8 mouse cellular contexts compared by ENCODE assay signal in the genomic region with DNA sequence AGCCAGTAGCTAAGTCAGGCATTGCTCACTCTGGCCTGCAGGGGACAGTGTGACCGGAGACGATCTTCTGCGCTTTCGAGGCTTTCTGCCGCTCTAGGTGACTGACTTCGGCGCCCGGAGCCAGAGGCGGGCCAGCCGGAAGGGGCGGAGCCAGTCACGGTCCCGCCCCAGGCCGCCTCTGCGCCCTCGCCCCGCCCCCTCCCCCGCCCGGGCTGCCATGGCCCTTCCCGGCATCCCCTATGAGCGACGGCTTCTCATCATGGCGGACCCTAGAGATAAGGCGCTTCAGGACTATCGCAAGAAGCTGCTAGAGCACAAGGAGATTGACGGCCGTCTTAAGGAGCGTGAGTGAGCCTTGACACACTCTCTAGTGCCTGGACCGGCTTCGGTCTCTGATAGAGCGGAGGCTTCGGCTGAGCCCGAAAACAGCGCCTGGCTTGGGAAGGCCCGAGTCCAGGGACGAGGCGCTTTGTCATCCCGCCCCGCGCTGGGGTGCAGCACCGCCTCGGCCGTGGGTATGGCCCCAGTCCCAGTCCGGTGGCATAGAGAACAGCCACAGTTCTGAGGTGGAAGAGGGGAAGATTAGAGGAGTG. TPM values are rescaled to one million over a fixed set of nuclear protein-coding genes. Genes with fewer than 3 reads are reported as not detected.
DNase-seq lines count a peak whose midpoint lies in the region; ATAC-seq and TF ChIP-seq lines count a peak whose summit lies in the region.

Gene Psmc6, plus strand, starts transcription at position 200 of the 593 bp plus-strand sequence.

- H3K27ac ChIP-seq in MEL (ENCODE audit: control insufficient read depth, low read depth, low read length): peak within 1 kb of the TSS; percentile 95
- H3K27ac ChIP-seq in cerebellum, adult 2 months (ENCODE audit: insufficient read depth, low read length): peak within 1 kb of the TSS; percentile 60; the same call in 1 of the 2 replicates
- peak within 1 kb of the TSS; percentile 70 for H3K27ac ChIP-seq in lung, embryonic 16.5 days (ENCODE audit: low read length)

- H3K27me3 ChIP-seq in MEL (ENCODE audit: control insufficient read depth in 1 of 2, insufficient read depth in 2 of 2, low read length in 2 of 2): no peaks in the 10 kb centered on the region
- H3K27me3 ChIP-seq in cerebellum, adult 2 months (ENCODE audit: control insufficient read depth, insufficient read depth, low read length): no peaks in the 10 kb centered on the region
- no peaks in the 10 kb centered on the region for H3K27me3 ChIP-seq in lung, embryonic 16.5 days (ENCODE audit: control insufficient read depth, insufficient read depth, low read depth, low read length)

- no peak for TF ChIP-seq EP300 in MEL (IDR thresholded peaks at IDR 0.05; ENCODE audit: low read depth in 1 of 2, low read length in 2 of 2)

- no peak for TF ChIP-seq RAD21 in MEL (IDR thresholded peaks at IDR 0.05; ENCODE audit: low read depth, low read length)

- H3K9ac ChIP-seq in MEL (ENCODE audit: control insufficient read depth, low read depth, low read length, poor library complexity, severe bottlenecking): peak within 1 kb of the TSS; percentile 97
- peak within 1 kb of the TSS; percentile 95 for H3K9ac ChIP-seq in lung, embryonic 16.5 days (ENCODE audit: low read length)

- no peaks in the 10 kb centered on the region for H3K9me3 ChIP-seq in MEL (replicated peaks; ENCODE audit: insufficient read depth, low read length)
- H3K9me3 ChIP-seq in lung, embryonic 16.5 days (ENCODE audit: control insufficient read depth, low read length): no peaks in the 10 kb centered on the region

- peaks cover 17 to 21% of the 10 kb centered on the region in 2 experiments for H3K4me1 ChIP-seq in MEL (ENCODE audit: control insufficient read depth in 1 of 2, insufficient read depth in 2 of 2, low read length in 2 of 2)
- no peaks in the 10 kb centered on the region for H3K4me1 ChIP-seq in cerebellum, adult 2 months (ENCODE audit: control insufficient read depth, insufficient read depth, low read length)
- H3K4me1 ChIP-seq in lung, embryonic 16.5 days (replicated peaks; ENCODE audit: control insufficient read depth, insufficient read depth, low read length): 0 out of 2 replicates have a peak, but pooled peaks cover 2% of the 10 kb centered on the region

- peaks cover 22% of the 10 kb centered on the region for H3K79me2 ChIP-seq in MEL (ENCODE audit: control insufficient read depth, insufficient read depth, low read length, poor library complexity)

- under 1% methylated on average over 44 of the region's 44 CpGs for WGBS in cerebellum, adult 2 months
- under 1% methylated on average over 44 of the region's 44 CpGs for WGBS in lung, embryonic 16.5 days

- DNase-seq in MEL (ENCODE audit: low read depth, low spot score): peak; percentile 96
- peak; percentile 92 to 94 for DNase-seq in cerebellum, adult 2 months
- peak; percentile 94 for DNase-seq in forelimb bud, embryonic 11.5 days (ENCODE audit: low read depth, low spot score)
- peak; percentile 75 for DNase-seq in layer of hippocampus, adult 9-10 months (ENCODE audit: low spot score)
- DNase-seq in ovary, postnatal 10 days (ENCODE audit: low spot score): peak; percentile 62
- DNase-seq in thymus, postnatal 10 days (ENCODE audit: low spot score in 2 of 2): peak; percentile 85 to 89

- peak; percentile 95 to 98 for ATAC-seq in hematopoietic stem cell, adult 5-6 weeks (replicated peaks in 1 of 2; ENCODE audit: insufficient read depth in 1 of 2, low FRiP score in 2 of 2, low TSS enrichment in 1 of 2, low read depth in 1 of 2, poor library complexity in 2 of 2, severe bottlenecking in 2 of 2)
- ATAC-seq in lung, embryonic 16.5 days (ENCODE audit: low read depth): peak; percentile 99

- TF ChIP-seq POLR2A in MEL (IDR thresholded peaks at IDR 0.05; ENCODE audit: control insufficient read depth in 1 of 2, insufficient read depth in 1 of 2, low read depth in 1 of 2, low read length in 2 of 2, poor library complexity in 1 of 2): peak; percentile 77 to 90
- peak; percentile 82; the same call in 1 of the 2 replicates for TF ChIP-seq POLR2A in cerebellum, adult 2 months (IDR thresholded peaks at IDR 0.05; ENCODE audit: borderline replicate concordance, insufficient read depth, low read length)

- H3K4me3 ChIP-seq in MEL (ENCODE audit: control insufficient read depth in 1 of 2, insufficient read depth in 1 of 2, low read depth in 2 of 2, low read length in 2 of 2): peak within 1 kb of the TSS; percentile 86 to 99
- H3K4me3 ChIP-seq in cerebellum, adult 2 months (replicated peaks; ENCODE audit: insufficient read depth, low read depth, low read length): peak within 1 kb of the TSS; percentile 96
- peak within 1 kb of the TSS; percentile 79 for H3K4me3 ChIP-seq in lung, embryonic 16.5 days (ENCODE audit: low read length)

- TF ChIP-seq CTCF in MEL (IDR thresholded peaks at IDR 0.05 in 2 of 3, conservative IDR thresholded peaks at IDR 0.05 in 1 of 3; ENCODE audit: control insufficient read depth in 1 of 3, insufficient read depth in 1 of 3, low read depth in 2 of 3, low read length in 3 of 3, poor library complexity in 1 of 3, severe bottlenecking in 1 of 3): peak; percentile 86 to 92 (median 86)
- TF ChIP-seq CTCF in cerebellum, adult 2 months (IDR thresholded peaks at IDR 0.05; ENCODE audit: borderline replicate concordance, insufficient read depth, low read depth, low read length): peak; percentile 87

- H3K36me3 ChIP-seq in MEL (ENCODE audit: control insufficient read depth in 1 of 2, insufficient read depth in 2 of 2, low read length in 2 of 2): peaks cover 17 to 41% of the 10 kb centered on the region in 2 experiments
- H3K36me3 ChIP-seq in lung, embryonic 16.5 days (ENCODE audit: control insufficient read depth, insufficient read depth, low read length): peaks cover 15% of the 10 kb centered on the region

- H3K4me2 ChIP-seq in lung, embryonic 16.5 days (ENCODE audit: low read depth, low read length): peak within 1 kb of the TSS; percentile 59

TF ChIP-seq in MEL, 35 proteins besides CTCF, POLR2A, EP300 and RAD21 (continues in another document):
- TF ChIP-seq MAZ (IDR thresholded peaks at IDR 0.05; ENCODE audit: low read depth, low read length) (peak; percentile 83), KAT2A (conservative IDR thresholded peaks at IDR 0.05; ENCODE audit: low read depth, low read length) (no peak), ZNF384 (IDR thresholded peaks at IDR 0.05; ENCODE audit: low read depth, low read length) (no peak), TCF12 (IDR thresholded peaks at IDR 0.05; ENCODE audit: low read depth, low read length) (peak; percentile 56; the same call in 1 of the 2 replicates), MAFK (IDR thresholded peaks at IDR 0.05; ENCODE audit: borderline replicate concordance, low read depth, low read length) (no peak), POLR2AphosphoS2 (IDR thresholded peaks at IDR 0.05; ENCODE audit: low read length) (peak; percentile 65; the same call in 1 of the 2 replicates), CHD2 (IDR thresholded peaks at IDR 0.05; ENCODE audit: low read length) (no peak), ELF1 (IDR thresholded peaks at IDR 0.05; ENCODE audit: low read depth, low read length) (peak; percentile 37; the same call in 1 of the 2 replicates), UBTF (IDR thresholded peaks at IDR 0.05; ENCODE audit: borderline replicate concordance, insufficient read depth, low read depth, low read length) (no peak), USF2 (IDR thresholded peaks at IDR 0.05; ENCODE audit: borderline replicate concordance in 1 of 2, insufficient read depth in 1 of 2, low read depth in 1 of 2, low read length in 2 of 2) (no peak), ETS1 (IDR thresholded peaks at IDR 0.05; ENCODE audit: low read depth, low read length) (peak; percentile 9; the same call in 1 of the 2 replicates), MXI1 (IDR thresholded peaks at IDR 0.05; ENCODE audit: low read depth, low read length) (peak; percentile 84), RCOR1 (IDR thresholded peaks at IDR 0.05; ENCODE audit: low read depth, low read length) (no peak), BHLHE40 (IDR thresholded peaks at IDR 0.05; ENCODE audit: borderline replicate concordance, low read depth, low read length) (no peak), MEF2A (IDR thresholded peaks at IDR 0.05; ENCODE audit: extremely low read depth, insufficient replicate concordance, low read depth, low read length, poor library complexity, severe bottlenecking) (no peak), MAX (IDR thresholded peaks at IDR 0.05; ENCODE audit: low read length) (no peak), ZC3H11A (IDR thresholded peaks at IDR 0.05; ENCODE audit: low read depth, low read length) (no peak), GABPA (IDR thresholded peaks at IDR 0.05; ENCODE audit: low read depth, low read length) (no peak; the same call in 1 of the 2 replicates), GATA1 (IDR thresholded peaks at IDR 0.05; ENCODE audit: low read depth, low read length) (peak; percentile 52; the same call in 1 of the 2 replicates), NRF1 (IDR thresholded peaks at IDR 0.05; ENCODE audit: insufficient read depth, low read depth, low read length, poor library complexity, severe bottlenecking) (no peak), ZMIZ1 (IDR thresholded peaks at IDR 0.05; ENCODE audit: low read depth, low read length) (peak; percentile 57; the same call in 1 of the 2 replicates), SMC3 (IDR thresholded peaks at IDR 0.05; ENCODE audit: low read depth, low read length) (no peak), SIN3A (IDR thresholded peaks at IDR 0.05; ENCODE audit: low read length) (peak; percentile 69), USF1 (IDR thresholded peaks at IDR 0.05; ENCODE audit: low read depth, low read length) (0 out of 2 replicates have a peak, but pooled peaks have one; percentile 36), NELFE (IDR thresholded peaks at IDR 0.05; ENCODE audit: low read depth, low read length) (peak; percentile 85), JUND (IDR thresholded peaks at IDR 0.05; ENCODE audit: low read depth, low read length) (no peak), MYC (IDR thresholded peaks at IDR 0.05; ENCODE audit: low read depth, low read length) (no peak), TAL1 (IDR thresholded peaks at IDR 0.05; ENCODE audit: low read length) (no peak), TBP (IDR thresholded peaks at IDR 0.05; ENCODE audit: low read depth, low read length) (peak; percentile 77), HCFC1 (IDR thresholded peaks at IDR 0.05; ENCODE audit: low read depth, low read length) (peak; percentile 84), E2F4 (IDR thresholded peaks at IDR 0.05; ENCODE audit: borderline replicate concordance, low read depth, low read length) (no peak)

RNA-seq across cellular contexts. Expression of gene Psmc6, which starts in this region (rescaled TPM):
- total RNA-seq in MEL (2012; rRNA removed): 125 and 156 TPM in 2 replicates
- polyA plus RNA-seq in MEL (2012; ENCODE audit: insufficient read depth in 1 of 2, insufficient read length in 2 of 2, low read depth in 1 of 2, low replicate concordance in 2 of 2, missing spikeins in 1 of 2): 100 to 1,000 TPM; 208 to 270 TPM
- 115 and 116 TPM in 2 replicates for polyA plus RNA-seq in cerebellum, adult 2 months (2012; rRNA removed)
- 214 and 262 TPM in 2 replicates for total RNA-seq in hematopoietic stem cell, adult 5-6 weeks (2017)
- 147 and 150 TPM in 2 replicates for polyA plus RNA-seq in lung, embryonic 16.5 days (2015; fragmentation: Nextera tagmentation; extraction: Ambion mirVana)

Comparison
In these comparisons a context has a peak if more than half of its experiments do, and no peak if none do; other contexts are left out.
1. Peak in every context shown above with its lines: DNase-seq, ATAC-seq, H3K4me3 ChIP-seq and H3K27ac ChIP-seq.